Mouse (Mus musculus): ENCODE results near the gene Tjp3.

The Tjp3 gene

GRCm38 (mm10) chr10:81272356-81272755, 19.0 kb downstream of the Tjp3 start:
- DNase-seq (ENCODE audit: low spot score in 2 of 2) = no peak

DNA sequence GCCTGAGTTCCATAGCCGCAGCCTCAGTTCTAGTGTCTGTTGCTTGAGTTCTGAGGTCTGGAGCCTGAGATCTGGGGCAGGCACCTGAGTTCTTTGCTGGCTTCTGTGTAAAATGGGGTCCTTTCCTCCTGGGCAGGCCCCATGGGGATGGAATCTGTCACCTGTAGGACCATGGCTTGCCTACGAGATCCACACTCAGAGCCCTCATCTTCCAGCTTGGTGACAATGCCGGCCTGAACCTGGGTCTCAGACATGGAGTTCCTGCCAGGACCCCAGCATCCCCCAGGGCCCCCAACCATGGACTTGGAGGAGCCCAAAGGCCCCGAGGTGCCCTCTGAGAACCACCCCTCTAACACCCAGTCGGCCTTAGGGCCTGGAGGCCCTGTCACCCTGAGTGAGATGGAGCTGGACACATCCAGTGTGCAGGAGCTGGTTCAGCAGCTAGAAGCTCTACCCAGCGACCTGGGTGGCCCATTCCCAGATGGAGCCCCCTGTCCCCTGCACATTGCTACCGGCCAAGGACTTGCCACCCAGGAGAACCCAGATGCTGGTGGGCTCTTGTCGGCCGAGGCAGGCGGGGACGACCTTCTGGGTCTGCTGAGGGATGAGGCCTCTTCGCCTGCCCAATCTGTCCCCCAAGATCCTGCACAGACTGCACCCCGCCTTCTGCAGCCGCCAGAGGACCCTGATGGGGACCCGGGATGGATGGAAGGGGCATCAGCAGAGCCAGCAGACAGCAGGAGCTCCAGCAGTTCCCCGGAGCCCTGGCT, 22.6 kb downstream of the Tjp3 start:
- DNase-seq (ENCODE audit: low spot score in 2 of 2) = no peak

- peak; percentile 88 to 93 for DNase-seq (ENCODE audit: low spot score in 2 of 2)
Measured at GRCm38 (mm10) chr10:81268056-81268455, 23.3 kb downstream of the Tjp3 start.

GRCm38 (mm10) chr10:81266211-81267105, 24.9 kb downstream of the Tjp3 start, which contains the start of the genes Mrpl54 and Apba3:
Mrpl54 (minus strand) TSS chr10:81266934.
Apba3 (plus strand) TSS chr10:81266960.
- peak; percentile 96 to 97 for DNase-seq (ENCODE audit: low spot score in 2 of 2)

GRCm38 (mm10) chr10:81265540-81265939, 25.8 kb downstream of the Tjp3 start:
- peak in 1 of 2 experiments; percentile 56 for DNase-seq (ENCODE audit: low spot score in 2 of 2)

- DNase-seq (ENCODE audit: low spot score in 2 of 2) = no peak
Measured at GRCm38 (mm10) chr10:81261025-81261424, 30.4 kb downstream of the Tjp3 start.

- peak in 1 of 2 experiments; percentile 70 for DNase-seq (ENCODE audit: low spot score in 2 of 2)
Measured at GRCm38 (mm10) chr10:81259225-81259884, 32.0 kb downstream of the Tjp3 start.

GRCm38 (mm10) chr10:81257158-81258039, 34.0 kb downstream of the Tjp3 start:
- peak; percentile 75 for DNase-seq (ENCODE audit: low spot score in 2 of 2)

DNA sequence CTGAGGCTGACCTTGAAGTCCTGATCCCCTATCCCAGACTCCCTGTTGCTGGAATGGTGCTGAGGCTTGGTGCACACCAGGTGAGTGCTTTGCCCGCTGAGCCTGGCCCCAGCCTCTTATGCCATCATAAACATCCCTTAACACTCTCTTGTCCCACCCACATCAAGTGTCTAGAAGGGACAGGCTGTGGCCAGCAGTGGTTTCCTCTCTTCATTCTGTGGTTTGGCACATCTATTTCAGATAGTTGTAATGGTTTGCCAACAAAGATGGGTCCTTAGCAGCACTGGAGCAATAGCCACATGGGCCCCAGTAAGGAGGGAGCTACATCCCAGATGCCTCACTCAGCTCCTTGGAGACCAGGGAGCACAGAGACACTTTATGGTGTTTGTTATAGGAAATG, 36.5 kb downstream of the Tjp3 start:
- DNase-seq (ENCODE audit: low spot score in 2 of 2) = no peak

DNA sequence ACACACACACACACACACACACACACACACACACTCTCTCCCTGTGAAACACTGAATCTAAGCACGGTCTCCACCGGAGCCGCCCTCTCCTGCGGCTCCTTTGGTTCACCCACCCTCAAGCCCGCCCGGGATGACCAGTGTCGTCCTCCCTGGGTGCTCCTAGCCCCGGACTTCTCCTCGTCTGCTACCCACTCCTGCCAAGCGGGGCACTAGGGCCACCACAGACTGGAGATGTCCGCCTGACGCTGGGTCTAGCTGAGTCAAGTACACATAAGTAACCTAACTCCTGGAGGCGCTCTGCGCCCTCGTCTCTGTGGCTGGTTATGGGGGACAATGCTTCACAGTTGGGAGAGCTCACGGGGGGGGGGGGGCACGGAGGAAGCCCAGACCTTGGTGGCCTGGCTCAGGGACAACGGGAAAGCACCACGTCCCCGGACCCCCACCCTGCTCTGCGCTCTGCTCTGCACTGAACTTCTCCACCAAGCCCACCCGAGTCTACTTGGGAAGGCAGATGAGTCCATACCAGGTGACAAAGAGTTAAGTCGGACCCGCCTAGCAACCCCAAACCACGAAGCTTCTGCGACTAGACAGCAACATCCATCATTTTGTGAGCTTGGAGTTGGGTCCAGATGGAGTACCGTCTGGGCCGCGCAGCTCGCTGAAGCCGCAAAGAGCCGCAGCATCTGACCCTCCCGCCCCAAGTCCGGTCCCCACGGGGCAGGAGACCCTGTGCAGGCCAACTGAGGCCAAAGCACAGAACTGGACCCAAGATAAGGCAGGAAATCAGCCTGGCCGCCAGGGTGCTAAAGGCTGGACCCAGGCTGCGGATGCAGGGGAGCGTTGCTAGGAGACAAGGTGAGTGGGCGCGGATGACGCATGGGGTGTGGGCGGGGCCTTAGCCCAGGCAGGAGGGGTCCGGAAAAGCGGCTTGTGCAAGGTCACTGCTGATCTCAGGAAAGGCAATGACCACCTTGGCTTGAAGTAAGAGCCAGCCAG, 38.7 kb downstream of the Tjp3 start, which contains the start of gene Matk:
Gene Matk (plus strand): TSS at position 512 of the 996 bp plus-strand sequence.
- peak; percentile 91 to 94 for DNase-seq (ENCODE audit: low spot score in 2 of 2)

GRCm38 (mm10) chr10:81249442-81249841, 41.9 kb downstream of the Tjp3 start:
- no peak for DNase-seq (ENCODE audit: low spot score in 2 of 2)

DNA sequence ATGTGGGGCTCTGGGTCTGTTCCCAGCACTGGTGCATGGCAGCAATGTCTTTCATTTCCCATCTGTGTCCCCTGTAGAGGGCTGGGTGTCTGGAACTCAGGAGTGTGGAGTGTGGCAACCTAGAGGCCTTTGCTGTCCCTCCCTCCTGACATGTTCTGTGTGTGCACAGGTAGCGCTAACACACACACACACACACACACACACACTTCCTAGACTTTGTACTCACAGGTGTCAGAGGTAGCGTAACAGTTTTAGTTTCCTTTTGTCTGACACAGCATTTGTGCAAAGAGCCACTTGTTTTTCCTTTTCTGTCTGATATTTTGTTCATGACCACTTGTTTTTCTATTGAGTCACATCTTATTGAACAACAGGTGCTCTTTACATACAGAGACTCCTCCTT, 43.6 kb downstream of the Tjp3 start:
- DNase-seq (ENCODE audit: low spot score in 2 of 2) = no peak

- DNase-seq (ENCODE audit: low spot score in 2 of 2) = no peak
Measured at GRCm38 (mm10) chr10:81245166-81245565, 46.2 kb downstream of the Tjp3 start.

- peak in 1 of 2 experiments; percentile 83 for DNase-seq (ENCODE audit: low spot score in 2 of 2)
Measured at GRCm38 (mm10) chr10:81244595-81244994, 46.8 kb downstream of the Tjp3 start.

DNA sequence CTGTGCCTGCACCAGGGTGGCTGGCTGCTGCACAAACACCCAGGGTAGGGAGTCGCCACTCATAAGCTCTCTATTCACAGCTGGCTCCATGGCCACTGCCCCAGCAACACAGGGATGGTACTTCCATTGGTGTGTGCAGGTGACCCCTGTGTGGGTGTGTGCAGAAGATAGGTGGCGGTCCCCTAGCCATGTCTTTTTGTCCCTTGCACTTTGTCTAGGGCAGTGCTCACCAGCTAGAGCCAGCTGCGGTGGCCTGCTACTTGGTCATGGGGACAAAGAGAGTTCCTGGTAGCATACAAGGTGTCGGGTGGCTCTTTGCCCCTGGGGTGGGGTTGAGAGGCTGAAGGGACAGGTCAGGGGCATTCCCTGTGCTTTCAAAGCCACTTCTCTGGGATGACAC, 47.2 kb downstream of the Tjp3 start:
- no peak for DNase-seq (ENCODE audit: low spot score in 2 of 2)

- no peak for DNase-seq (ENCODE audit: low spot score in 2 of 2)
Measured at GRCm38 (mm10) chr10:81242021-81242420, 49.4 kb downstream of the Tjp3 start.

GRCm38 (mm10) chr10:81240876-81241275, 50.5 kb downstream of the Tjp3 start:
- DNase-seq (ENCODE audit: low spot score in 2 of 2) = peak in 1 of 2 experiments; percentile 80

DNA sequence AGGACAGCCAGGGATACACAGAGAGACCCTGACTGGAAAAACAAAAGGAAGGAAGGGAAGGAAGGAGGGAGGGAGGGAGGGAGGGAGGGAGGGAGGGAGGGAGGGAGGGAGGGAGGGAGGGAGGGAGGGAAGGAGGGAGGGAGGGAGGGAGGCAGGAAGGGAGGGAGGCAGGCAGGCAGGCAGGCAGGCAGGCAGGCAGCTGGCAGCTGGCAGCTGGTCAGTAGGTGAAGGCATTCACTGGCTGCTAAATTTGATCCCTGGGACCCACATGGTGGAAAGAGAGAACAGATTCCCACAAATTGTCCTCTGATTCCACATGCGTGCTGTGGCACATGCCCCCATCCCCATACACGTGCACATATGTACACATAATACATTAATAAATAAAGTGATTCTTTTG, 52.8 kb downstream of the Tjp3 start:
- DNase-seq (ENCODE audit: low spot score in 2 of 2) = no peak

DNA sequence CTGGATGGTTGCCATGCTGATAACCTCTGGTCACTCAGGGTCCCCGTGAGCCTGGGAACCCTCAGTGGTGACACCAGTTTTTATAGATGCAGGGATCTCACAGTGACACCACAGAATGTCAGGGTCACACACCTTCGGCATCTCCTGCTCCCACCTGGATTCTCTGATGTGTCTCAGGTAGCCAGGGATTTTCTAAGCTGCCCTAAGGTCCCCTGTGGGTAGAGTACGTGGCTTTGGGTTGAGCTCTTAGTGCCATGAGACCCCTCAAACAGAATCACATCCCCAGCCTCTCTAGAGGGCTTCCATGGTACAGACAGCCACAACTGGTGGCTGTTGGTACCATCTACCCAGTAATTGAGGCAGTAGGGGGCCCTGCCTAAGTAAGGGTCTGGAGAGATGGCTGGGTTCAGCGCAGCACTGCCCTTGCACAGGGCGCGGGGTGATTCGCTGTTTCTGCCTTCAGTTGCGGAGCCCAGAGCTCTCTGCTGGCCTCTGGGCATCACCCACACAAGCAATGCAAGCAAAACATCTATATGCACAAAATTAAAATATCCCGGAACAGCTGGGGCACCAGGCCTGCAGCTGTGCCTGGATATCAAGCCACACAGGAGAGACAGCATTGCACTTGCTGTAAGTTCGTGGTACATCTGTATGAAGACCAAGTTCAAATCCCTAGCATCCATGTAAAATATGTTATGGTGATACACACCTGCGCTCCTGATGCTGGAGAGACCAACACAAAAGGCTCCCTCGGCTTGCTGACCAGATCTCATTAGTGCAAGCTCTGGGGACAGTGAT, 54.7 kb downstream of the Tjp3 start:
- DNase-seq (ENCODE audit: low spot score in 2 of 2) = no peak
